Mouse (Mus musculus) testis, adult 2 months (tissue): ENCODE measurements at regions not wholly inside any gene's neighbourhood (a gene's known extent, or its start where the extent isn't known, plus 50 kb on each side); places are given as distances from the start of the nearest gene placed in this dataset.

ENCODE experiments used
- H3K27ac ChIP-seq: fragments of 200-500 bp; 2 replicates; pipeline ENCODE4 v1.5.1; 2012; ENCODE audit warnings: low read depth, low read length; ENCODE audit not compliant: control insufficient read depth, insufficient read depth
- H3K27me3 ChIP-seq: fragments of 200-500 bp; 2 replicates; pipeline ENCODE4 v1.6.1; 2012; ENCODE audit warnings: mild to moderate bottlenecking, low read length, moderate library complexity; ENCODE audit not compliant: control insufficient read depth, insufficient read depth
- H3K36me3 ChIP-seq: fragments of 200-500 bp; 2 replicates; pipeline ENCODE4 v1.6.1; 2012; ENCODE audit warnings: mild to moderate bottlenecking, low read length; ENCODE audit not compliant: control insufficient read depth, insufficient read depth
- H3K4me1 ChIP-seq: fragments of 200-500 bp; 2 replicates; pipeline ENCODE4 v1.6.1; 2012; ENCODE audit warnings: low read length; ENCODE audit not compliant: control insufficient read depth, insufficient read depth
- H3K4me3 ChIP-seq: fragments of 200-500 bp; 2 replicates; pipeline ENCODE4 v1.5.1; 2012; ENCODE audit warnings: low read depth, mild to moderate bottlenecking, low read length, moderate library complexity, mixed read lengths; ENCODE audit not compliant: control insufficient read depth
- CTCF ChIP-seq: fragments of 200-500 bp; IDR thresholded peaks from 2 replicates; pipeline ENCODE4 v1.5.1; 2012; ENCODE audit warnings: low read depth, mild to moderate bottlenecking, inconsistent platforms, low read length, moderate library complexity; ENCODE audit not compliant: control insufficient read depth, insufficient read depth, insufficient replicate concordance
- POLR2A ChIP-seq: fragments of 200-500 bp; IDR thresholded peaks from 2 replicates; pipeline ENCODE4 v1.6.1; 2012; ENCODE audit warnings: low read depth, mild to moderate bottlenecking, inconsistent platforms, low read length, moderate library complexity; ENCODE audit not compliant: control insufficient read depth

DNA sequence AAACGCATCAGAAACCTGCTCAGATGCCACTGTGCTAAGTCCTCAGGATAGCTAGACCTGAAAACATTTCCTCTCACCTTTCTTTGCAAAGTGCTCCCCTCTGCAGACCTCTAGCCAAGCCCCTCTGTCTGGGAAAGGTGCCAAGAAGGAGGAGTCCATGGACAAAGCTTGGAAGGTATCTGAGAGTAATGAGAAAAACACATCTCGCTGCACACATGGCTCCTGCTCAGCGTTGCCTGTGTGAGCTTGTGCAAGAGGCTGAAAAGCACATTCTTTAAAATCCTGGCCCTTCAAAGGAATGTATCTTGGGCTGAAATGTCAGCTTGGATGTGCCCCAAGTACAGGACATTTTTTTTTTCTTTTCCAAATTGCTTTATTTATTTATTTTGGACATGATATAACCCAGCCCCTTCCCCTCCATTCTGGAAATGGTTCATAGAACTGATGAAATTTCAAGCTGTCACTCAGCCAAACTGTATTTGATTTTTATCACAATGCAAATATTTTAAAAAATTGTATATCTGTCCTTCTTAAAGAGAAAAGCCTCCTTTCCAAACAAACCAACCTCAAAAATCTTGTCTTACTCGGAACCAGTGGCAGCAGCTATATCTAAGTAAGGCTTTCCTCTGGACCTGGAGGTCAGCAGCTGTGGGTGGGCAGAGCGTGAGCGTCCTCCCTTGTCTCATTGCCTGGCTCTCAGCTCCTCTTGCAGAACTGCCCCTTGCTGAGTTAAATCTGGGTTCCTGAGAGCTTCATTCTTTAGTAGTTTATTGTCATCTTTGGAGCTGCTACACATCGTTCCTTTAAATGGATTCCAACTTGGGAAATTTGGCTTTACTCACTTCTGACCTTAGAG, 119.4 kb upstream of the Klhl29 start:
- TF ChIP-seq POLR2A = no peak
- TF ChIP-seq CTCF = no peak
- Histone ChIP-seq H3K27ac (no peak overlapping the region), H3K4me1 (no peaks in the 10 kb centered on the region), H3K27me3 (no peaks in the 10 kb centered on the region), H3K36me3 (no peaks in the 10 kb centered on the region), H3K4me3 (no peak overlapping the region)

DNA sequence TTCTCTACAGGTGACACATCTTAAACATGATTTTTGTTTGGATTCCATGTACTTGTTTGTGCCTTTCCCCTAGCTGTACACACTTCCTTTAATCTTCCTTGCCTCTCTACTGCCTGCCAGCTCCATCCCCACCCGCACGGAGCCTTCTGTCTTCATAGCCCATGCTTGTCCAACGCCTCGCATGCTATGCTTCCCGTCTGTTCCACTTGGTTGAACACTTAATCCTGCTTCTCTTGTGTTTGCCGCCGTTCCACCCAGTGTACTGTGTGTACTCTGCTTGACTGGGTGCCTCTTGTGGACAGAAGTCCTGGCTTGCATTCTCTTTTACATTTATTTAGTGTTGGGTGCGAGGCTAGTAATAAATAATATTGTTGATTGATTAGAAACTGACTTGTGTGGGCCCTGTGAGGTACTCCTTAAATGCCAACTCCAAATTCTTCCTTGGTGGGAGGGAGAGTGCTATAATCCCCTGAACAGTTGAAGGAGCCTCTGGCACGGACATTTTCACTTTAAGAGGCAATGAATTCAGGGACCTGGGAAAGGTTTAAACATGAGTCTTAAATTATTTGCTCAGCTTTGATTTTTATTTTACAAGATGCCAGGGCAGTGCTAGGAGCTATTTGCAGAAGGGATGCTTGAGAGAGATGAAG, 88.9 kb upstream of the Klhl29 start:
- H3K36me3 ChIP-seq = no peaks in the 10 kb centered on the region
- no peaks in the 10 kb centered on the region for H3K27me3 ChIP-seq
- no peaks in the 10 kb centered on the region for H3K4me1 ChIP-seq
- TF ChIP-seq CTCF (no peak), POLR2A (no peak)
- no peak overlapping the region for H3K4me3 ChIP-seq
- no peak overlapping the region for H3K27ac ChIP-seq

DNA sequence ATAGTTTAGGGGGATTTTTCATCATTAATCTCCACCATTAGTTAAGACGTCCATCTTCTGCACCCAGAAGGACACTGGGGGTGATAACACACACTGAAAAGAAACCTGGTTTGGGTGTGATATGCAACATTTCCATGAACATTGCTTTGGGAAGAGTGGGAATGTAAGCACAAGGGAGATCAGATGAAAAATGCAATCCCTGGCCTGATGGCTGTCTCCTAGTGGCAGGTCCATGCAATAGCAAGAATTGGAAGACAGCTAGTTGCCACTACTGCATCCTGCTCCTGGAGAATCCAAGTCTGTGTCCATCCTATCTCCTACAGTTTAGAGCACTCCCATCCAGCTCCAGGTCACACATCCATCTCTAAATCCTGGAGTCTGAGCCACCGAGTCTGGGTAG, 77.7 kb upstream of the Klhl29 start:
- TF ChIP-seq POLR2A (no peak), CTCF (no peak)
- Histone ChIP-seq H3K36me3 (no peaks in the 10 kb centered on the region), H3K27ac (no peak overlapping the region), H3K27me3 (no peaks in the 10 kb centered on the region), H3K4me3 (no peak overlapping the region), H3K4me1 (no peaks in the 10 kb centered on the region)

DNA sequence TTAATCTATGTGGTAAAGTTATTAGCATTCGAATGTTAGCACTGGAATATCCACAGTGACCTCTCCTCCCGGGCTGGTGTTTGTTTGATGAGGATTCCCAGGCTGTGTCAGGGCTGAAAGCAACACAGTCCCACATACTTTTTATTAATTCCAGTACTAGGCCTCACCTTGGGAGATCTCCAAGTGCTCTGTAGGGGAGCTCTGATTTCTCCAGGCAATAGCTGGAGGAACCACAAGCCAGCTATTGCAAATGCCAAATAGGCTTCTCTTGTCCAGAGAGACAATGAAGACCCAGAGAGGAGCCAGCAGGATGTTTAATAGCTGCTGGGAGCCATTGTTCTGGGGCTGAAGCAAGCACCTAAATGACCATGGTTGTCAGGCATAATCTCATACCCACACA, 68.2 kb upstream of the Klhl29 start:
- H3K27me3 ChIP-seq = no peaks in the 10 kb centered on the region
- TF ChIP-seq CTCF (no peak), POLR2A (no peak)
- no peaks in the 10 kb centered on the region for H3K4me1 ChIP-seq
- no peaks in the 10 kb centered on the region for H3K36me3 ChIP-seq
- no peak overlapping the region for H3K27ac ChIP-seq
- H3K4me3 ChIP-seq = no peak overlapping the region

DNA sequence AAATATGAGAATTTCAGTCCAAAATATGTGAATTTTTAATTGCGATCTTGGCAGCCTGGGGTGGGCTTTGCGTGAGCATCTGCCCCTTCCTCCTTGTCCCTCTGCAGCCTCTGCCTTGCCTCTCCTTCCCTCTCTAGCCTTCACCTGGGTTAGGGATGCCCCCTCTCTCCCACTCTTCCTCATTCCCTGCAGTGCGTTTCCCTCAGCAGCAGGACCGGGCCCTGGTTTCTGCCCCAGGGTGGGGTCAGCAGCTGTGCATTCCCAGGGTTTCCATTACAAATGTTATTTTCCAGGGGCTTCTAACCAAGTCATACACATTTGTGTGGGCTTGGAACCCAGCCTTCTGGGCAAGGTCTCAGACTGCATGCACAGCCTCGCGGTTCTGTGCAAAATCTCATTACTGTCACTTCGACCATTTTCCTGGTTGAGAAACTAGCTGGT, 67.6 kb upstream of the Klhl29 start:
- no peak overlapping the region for H3K4me3 ChIP-seq
- TF ChIP-seq CTCF (no peak), POLR2A (no peak)
- H3K27me3 ChIP-seq = no peaks in the 10 kb centered on the region
- H3K4me1 ChIP-seq = no peaks in the 10 kb centered on the region
- no peak overlapping the region for H3K27ac ChIP-seq
- H3K36me3 ChIP-seq = no peaks in the 10 kb centered on the region

DNA sequence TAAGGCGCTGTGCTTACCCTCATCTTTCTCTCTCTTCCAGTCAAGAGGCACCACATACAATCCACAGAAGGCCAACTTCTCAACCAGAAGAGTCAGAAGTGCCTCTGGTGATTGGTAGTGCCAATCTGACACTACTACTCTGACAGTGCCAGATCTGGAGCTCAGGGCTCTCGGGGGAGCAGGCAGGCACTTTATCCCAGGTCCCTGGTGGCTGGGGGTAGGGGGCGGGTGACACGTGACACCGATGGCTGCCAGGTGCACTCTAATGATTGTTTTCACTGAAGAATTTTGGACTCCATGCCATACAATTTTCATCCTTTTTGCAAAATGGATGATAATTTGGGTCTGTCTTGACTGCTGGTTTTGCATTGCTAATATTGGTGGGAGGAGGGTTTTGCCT, 67.2 kb upstream of the Klhl29 start:
- H3K4me1 ChIP-seq = no peaks in the 10 kb centered on the region
- H3K27me3 ChIP-seq = no peaks in the 10 kb centered on the region
- H3K4me3 ChIP-seq = no peak overlapping the region
- TF ChIP-seq POLR2A (no peak), CTCF (no peak)
- H3K36me3 ChIP-seq = no peaks in the 10 kb centered on the region
- no peak overlapping the region for H3K27ac ChIP-seq

DNA sequence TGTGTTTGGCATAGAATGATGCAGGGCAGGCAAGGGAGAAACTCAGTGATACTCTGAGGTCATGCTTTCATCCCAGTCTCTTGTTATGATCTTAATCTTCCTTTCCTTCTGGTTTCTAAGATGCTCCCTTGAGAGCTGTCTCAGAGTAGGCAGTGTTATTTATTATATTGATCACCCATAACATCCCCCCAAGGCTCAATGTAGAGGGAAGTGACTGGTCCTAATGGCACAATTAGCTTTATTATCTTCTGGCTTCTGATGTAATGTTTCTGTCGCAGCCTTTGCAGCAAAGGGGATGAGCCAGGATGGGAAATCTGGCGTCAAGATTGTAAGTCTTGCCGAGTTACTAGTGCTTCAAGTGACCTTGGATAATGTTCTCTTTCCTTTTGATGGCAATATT, 65.0 kb upstream of the Klhl29 start:
- Histone ChIP-seq H3K4me1 (no peaks in the 10 kb centered on the region), H3K27me3 (no peaks in the 10 kb centered on the region)

More for the DNA sequence above, 65.0 kb upstream of the Klhl29 start:
- TF ChIP-seq POLR2A = no peak
- TF ChIP-seq CTCF = no peak
- no peak overlapping the region for H3K27ac ChIP-seq
- H3K4me3 ChIP-seq = no peak overlapping the region
- H3K36me3 ChIP-seq = no peaks in the 10 kb centered on the region
